Mouse (Mus musculus) C2C12 (cell line): ENCODE results near the gene Vps25. TPM values are rescaled to one million over a fixed set of nuclear protein-coding genes. Genes with fewer than 3 reads are reported as not detected.

ENCODE experiments used
- H3K27me3 ChIP-seq: one replicate; pipeline ENCODE4 v1.6.1; 2011; ENCODE audit not compliant: control insufficient read depth, insufficient read depth, insufficient read length
- H3K36me3 ChIP-seq: one replicate; pipeline ENCODE4 v1.6.1; 2011; ENCODE audit not compliant: control insufficient read depth, insufficient read depth
- H3K4me3 ChIP-seq: one replicate; pipeline ENCODE4 v1.5.1; 2011; ENCODE audit warnings: mild to moderate bottlenecking, control low read depth; ENCODE audit not compliant: poor library complexity, insufficient read depth, severe bottlenecking
- H3K79me2 ChIP-seq: one replicate; pipeline ENCODE4 v1.6.1; 2011; ENCODE audit not compliant: control insufficient read depth, insufficient read depth
- H3K79me3 ChIP-seq: one replicate; pipeline ENCODE4 v1.6.1; 2011; ENCODE audit warnings: low read depth, control low read depth
- H3ac ChIP-seq: one replicate; pipeline ENCODE3; 2011; ENCODE audit warnings: low read depth; ENCODE audit not compliant: control insufficient read depth, insufficient read length
- CEBPB ChIP-seq: IDR thresholded peaks from one replicate; pipeline ENCODE4 v1.6.1; 2011; ENCODE audit warnings: low read depth, mild to moderate bottlenecking, control low read depth, moderate library complexity
- CTCF ChIP-seq: IDR thresholded peaks from one replicate; pipeline ENCODE4 v1.5.1; 2011; ENCODE audit not compliant: control insufficient read depth, insufficient read depth, insufficient read length
- FOSL1 ChIP-seq: IDR thresholded peaks from one replicate; pipeline ENCODE4 v1.8.0; 2011; ENCODE audit warnings: mild to moderate bottlenecking, low read length; ENCODE audit not compliant: poor library complexity, insufficient read depth, severe bottlenecking
- MAX ChIP-seq: IDR thresholded peaks from one replicate; pipeline ENCODE4 v1.6.1; 2011; ENCODE audit warnings: mild to moderate bottlenecking, control low read depth
- MYOD1 ChIP-seq: IDR thresholded peaks from one replicate; pipeline ENCODE4 v1.6.1; 2011; ENCODE audit warnings: low read depth; ENCODE audit not compliant: control insufficient read depth, insufficient read length
- MYOG ChIP-seq: IDR thresholded peaks from one replicate; pipeline ENCODE4 v1.6.1; 2011; ENCODE audit not compliant: control insufficient read depth, insufficient read length; ENCODE audit errors: extremely low read depth
- USF1 ChIP-seq: IDR thresholded peaks from one replicate; pipeline ENCODE4 v1.6.1; 2011; ENCODE audit warnings: low read depth, mild to moderate bottlenecking, control low read depth, moderate library complexity
- polyA plus RNA-seq: library from polyadenylated mRNA; unstranded; fragments of >200 nt; fragmentation: generic; extraction: Trizol; gene quantifications from one replicate; pipeline ENCODE4 v1.2.1, GENCODE M21; 2012; ENCODE audit warnings: missing spikeins

Gene Vps25
- polyA plus RNA-seq, 1 experiment: 116 TPM

DNA sequence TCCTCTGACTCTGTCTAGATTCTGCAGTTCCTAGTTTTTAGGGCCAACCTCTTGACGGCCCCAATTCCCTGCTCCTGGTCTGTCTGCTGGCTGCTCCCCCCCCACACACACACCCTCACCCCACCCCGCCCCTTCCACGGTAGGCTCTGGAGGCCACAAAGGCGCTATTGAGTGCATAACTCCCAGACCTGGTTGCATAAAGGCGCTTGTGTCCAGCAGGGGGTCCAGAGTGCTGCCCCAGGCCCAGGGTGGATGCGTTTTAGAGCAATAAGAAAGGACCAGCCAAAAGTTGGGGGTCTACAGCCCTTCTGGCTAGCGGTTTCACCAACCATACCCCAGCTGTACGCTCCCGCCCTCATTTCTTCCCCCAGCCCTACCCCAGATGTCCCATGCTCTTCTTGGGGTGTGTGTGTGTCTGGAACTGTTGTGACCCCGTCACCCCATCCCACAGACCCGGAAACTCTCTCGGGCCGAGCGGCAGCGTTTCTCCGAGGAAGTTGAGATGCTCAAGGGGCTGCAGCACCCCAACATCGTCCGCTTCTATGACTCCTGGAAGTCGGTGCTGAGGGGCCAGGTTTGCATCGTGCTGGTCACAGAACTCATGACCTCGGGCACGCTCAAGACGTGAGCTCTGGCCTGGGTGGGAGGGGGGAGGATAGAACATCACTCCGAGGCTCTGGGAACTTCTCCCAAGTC is 8.9 kb downstream of the Vps25 start:
- H3K79me2 ChIP-seq: no peaks in the 10 kb centered on the region
- H3K4me3 ChIP-seq: no peak overlapping the region
- H3K27me3 ChIP-seq: peaks cover 45% of the 10 kb centered on the region
- no peaks in the 10 kb centered on the region for H3K79me3 ChIP-seq
- H3K36me3 ChIP-seq: peaks cover 4% of the 10 kb centered on the region
- no peak overlapping the region for H3ac ChIP-seq
- TF ChIP-seq MYOD1: no peak
- TF ChIP-seq CTCF: no peak
- no peak for TF ChIP-seq MYOG
- no peak for TF ChIP-seq CEBPB
- TF ChIP-seq MAX: no peak
- no peak for TF ChIP-seq FOSL1

DNA sequence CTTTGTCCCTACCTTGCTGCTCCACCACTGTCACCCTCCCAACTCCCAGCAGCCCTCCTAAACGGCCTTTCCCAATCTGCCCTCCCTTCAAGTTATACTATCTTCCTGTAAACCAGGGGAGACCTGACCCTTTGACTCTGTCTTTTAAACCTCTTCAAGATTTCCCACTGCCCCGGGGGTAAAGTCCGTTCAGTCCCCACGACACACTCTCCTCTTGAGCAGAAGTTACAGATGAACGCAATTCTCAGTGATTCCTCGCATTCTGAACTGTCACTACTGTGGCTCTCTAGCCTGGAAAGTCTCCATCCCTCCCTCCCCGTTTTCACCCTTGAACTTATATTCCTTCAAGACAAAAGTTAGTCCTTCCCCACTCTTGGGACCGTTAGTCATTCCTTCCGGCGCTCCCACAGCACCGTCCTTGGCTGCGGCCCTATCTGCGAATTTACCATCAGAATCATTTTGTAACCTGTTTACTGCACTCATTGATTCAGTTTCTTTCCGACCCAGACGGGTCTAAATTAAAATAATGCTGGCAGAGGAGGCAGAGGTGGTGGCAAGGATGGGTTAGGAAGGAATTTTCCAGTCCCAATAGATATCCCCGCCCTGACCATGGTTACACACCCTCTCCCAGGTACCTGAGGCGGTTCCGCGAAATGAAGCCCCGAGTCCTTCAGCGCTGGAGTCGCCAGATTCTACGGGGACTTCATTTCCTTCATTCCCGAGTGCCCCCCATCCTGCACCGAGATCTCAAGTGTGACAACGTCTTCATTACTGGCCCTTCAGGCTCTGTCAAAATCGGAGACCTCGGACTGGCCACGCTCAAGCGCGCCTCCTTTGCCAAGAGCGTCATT is 9.9 kb downstream of the Vps25 start:
- Histone ChIP-seq H3K36me3 (peaks cover 4% of the 10 kb centered on the region), H3K79me3 (no peaks in the 10 kb centered on the region), H3ac (no peak overlapping the region), H3K4me3 (no peak overlapping the region), H3K79me2 (no peaks in the 10 kb centered on the region), H3K27me3 (peaks cover 50% of the 10 kb centered on the region)
- TF ChIP-seq FOSL1 (no peak), CTCF (no peak), MAX (no peak), USF1 (no peak), MYOD1 (no peak), CEBPB (no peak), MYOG (no peak)

- Histone ChIP-seq H3K79me3 (no peaks in the 10 kb centered on the region), H3K79me2 (no peaks in the 10 kb centered on the region), H3K4me3 (no peak overlapping the region), H3K27me3 (peaks cover 54% of the 10 kb centered on the region), H3ac (no peak overlapping the region), H3K36me3 (peaks cover 3% of the 10 kb centered on the region)
- TF ChIP-seq CTCF (no peak), CEBPB (no peak), MYOG (no peak), MYOD1 (no peak), FOSL1 (no peak), USF1 (no peak), MAX (no peak)
Measured at GRCm38 (mm10) chr11:101263989-101264280, 10.4 kb downstream of the Vps25 start.

DNA sequence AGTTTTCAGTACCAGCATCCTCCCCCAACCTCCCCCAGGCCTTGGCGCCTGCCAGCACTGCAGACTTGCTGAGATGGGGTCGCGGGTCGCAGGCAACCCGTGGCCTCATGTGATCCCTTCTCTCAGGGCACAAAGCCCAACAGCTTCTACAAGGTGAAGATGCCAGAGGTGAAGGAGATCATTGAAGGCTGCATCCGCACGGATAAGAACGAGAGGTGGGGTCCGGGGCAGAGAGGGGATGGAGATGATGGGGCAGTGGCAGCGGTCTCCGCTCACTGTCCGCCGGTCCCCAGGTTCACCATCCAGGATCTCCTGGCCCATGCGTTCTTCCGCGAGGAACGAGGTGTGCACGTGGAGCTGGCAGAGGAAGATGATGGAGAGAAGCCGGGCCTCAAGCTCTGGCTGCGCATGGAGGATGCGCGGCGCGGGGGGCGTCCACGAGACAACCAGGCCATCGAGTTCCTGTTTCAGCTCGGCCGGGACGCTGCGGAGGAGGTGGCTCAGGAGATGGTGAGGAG is 11.5 kb downstream of the Vps25 start:
- no peaks in the 10 kb centered on the region for H3K79me3 ChIP-seq
- peaks cover 58% of the 10 kb centered on the region for H3K27me3 ChIP-seq
- TF ChIP-seq MYOD1: no peak
- no peak for TF ChIP-seq USF1
- no peak for TF ChIP-seq MYOG
- no peak for TF ChIP-seq MAX
- TF ChIP-seq CEBPB: no peak
- TF ChIP-seq FOSL1: no peak
- TF ChIP-seq CTCF: no peak
- H3ac ChIP-seq: no peak overlapping the region
- no peak overlapping the region for H3K4me3 ChIP-seq
- H3K36me3 ChIP-seq: no peaks in the 10 kb centered on the region
- no peaks in the 10 kb centered on the region for H3K79me2 ChIP-seq

DNA sequence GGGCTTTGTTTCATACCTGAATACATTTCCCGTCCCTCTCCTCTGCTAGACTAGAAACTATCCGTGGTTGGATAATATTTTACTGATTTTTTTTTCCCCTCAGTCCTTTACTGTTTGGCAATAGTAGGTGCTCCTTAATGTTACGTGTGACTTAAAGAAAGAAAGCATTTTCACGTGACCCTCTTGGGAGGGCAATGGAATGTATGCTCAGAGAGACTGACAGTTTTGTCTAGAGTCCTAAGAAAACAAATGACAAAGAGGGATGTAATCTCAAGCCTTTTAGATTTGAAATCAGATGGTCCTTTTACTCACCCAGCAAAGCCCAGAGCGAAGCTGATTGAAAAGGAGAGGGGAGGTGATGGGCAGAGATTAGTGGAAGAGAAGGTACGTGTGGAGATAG is 12.4 kb downstream of the Vps25 start:
- peaks cover 58% of the 10 kb centered on the region for H3K27me3 ChIP-seq
- H3ac ChIP-seq: no peak overlapping the region
- no peaks in the 10 kb centered on the region for H3K79me3 ChIP-seq
- H3K4me3 ChIP-seq: no peak overlapping the region
- TF ChIP-seq MYOD1 (no peak), USF1 (no peak), MYOG (no peak), FOSL1 (no peak), CTCF (no peak), MAX (no peak)
- no peaks in the 10 kb centered on the region for H3K36me3 ChIP-seq
- no peaks in the 10 kb centered on the region for H3K79me2 ChIP-seq
